Mouse (Mus musculus) G1E (cell line): ENCODE measurements at regions not wholly inside any gene's neighbourhood (a gene's known extent, or its start where the extent isn't known, plus 50 kb on each side); places are given as distances from the start of the nearest gene placed in this dataset.

Experiments used
- CTCF ChIP-seq: IDR thresholded peaks from 2 replicates; pipeline ENCODE4 v1.5.1; 2012; ENCODE audit warnings: low read depth, low read length, inconsistent platforms, mixed read lengths
- GATA1 ChIP-seq: IDR thresholded peaks from 2 replicates; pipeline ENCODE4 v1.6.1; 2012; ENCODE audit warnings: borderline replicate concordance, low read length, inconsistent platforms, mixed read lengths
- GATA2 ChIP-seq: IDR thresholded peaks from 2 replicates; pipeline ENCODE4 v1.6.1; 2012; ENCODE audit warnings: low read depth, low read length, inconsistent platforms, borderline replicate concordance
- POLR2AphosphoS5 ChIP-seq: IDR thresholded peaks from 2 replicates; pipeline ENCODE4 v1.6.1; 2012; ENCODE audit warnings: low read depth, low read length, inconsistent platforms; ENCODE audit not compliant: insufficient replicate concordance
- TAL1 ChIP-seq: conservative IDR thresholded peaks from 2 replicates; pipeline ENCODE4 v1.6.1; 2012; ENCODE audit warnings: low read depth, low read length, inconsistent platforms, mixed read lengths

DNA sequence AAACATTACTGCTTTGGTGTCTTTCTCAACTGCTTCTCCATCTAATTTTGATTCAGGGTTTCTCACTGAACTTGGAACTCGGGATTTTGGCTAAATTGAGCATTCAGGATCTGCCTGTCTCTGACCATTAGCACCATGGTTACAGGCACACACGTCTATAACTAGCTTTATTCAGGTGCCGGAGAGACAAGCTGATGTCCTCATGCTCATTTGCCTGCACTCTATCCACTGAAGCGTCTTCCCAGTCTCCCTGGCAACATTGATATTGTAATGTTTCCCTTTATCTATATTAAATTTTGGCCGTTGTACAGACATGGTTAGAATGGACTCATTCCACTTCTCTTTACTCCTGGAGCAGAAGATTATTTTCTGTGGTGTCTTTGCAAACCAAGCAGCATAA, 520.3 kb downstream of the Lmo7 start:
- TF ChIP-seq CTCF (no peak), POLR2AphosphoS5 (no peak), GATA1 (no peak), TAL1 (no peak), GATA2 (no peak)
